Mouse (Mus musculus) layer of hippocampus, postnatal 25 days (tissue): ENCODE data around the gene Rffl. TPM values are rescaled to one million over a fixed set of nuclear protein-coding genes. Genes with fewer than 3 reads are reported as not detected.

Source experiments
- DNase-seq, 2 experiments: peaks; one replicate each; pipeline ENCODE4 v3.0.0; 2022; ENCODE audit warnings: mixed read lengths in 2 of 2, low spot score in 1 of 2; ENCODE audit errors: extremely low spot score in 1 of 2
- total RNA-seq, 2 experiments: library from RNA; stranded (reverse); gene quantifications; 2 replicates each; pipeline ENCODE4 v1.2.3; 2021

Rffl gene
- total RNA-seq, 2 experiments from 2014 or later, result 13.5 to 14.5 TPM

- no peak for DNase-seq
Observed at GRCm38 (mm10) chr11:82783453-82783852, 87.6 kb downstream of the Rffl start.

GRCm38 (mm10) chr11:82782197-82782596 is 88.8 kb downstream of the Rffl start:
- DNase-seq, result no peak

- peak; percentile 89 to 91 for DNase-seq
Observed at GRCm38 (mm10) chr11:82780983-82781903, 89.8 kb downstream of the Rffl start, which contains the start of gene Lig3. Gene Lig3 (plus strand): TSS chr11:82781108.

GRCm38 (mm10) chr11:82780134-82780533 is 90.9 kb downstream of the Rffl start:
- no peak for DNase-seq

GRCm38 (mm10) chr11:82764438-82764924 is 106.5 kb downstream of the Rffl start:
- DNase-seq, result no peak

GRCm38 (mm10) chr11:82763742-82764437 is 107.1 kb downstream of the Rffl start, which contains the start of the genes Cct6b and Zfp830:
Gene Cct6b (minus strand): TSS chr11:82764321.
Gene Zfp830 (plus strand): TSS chr11:82764345.
- peak; percentile 85 to 92 for DNase-seq

GRCm38 (mm10) chr11:82763261-82763660 is 107.7 kb downstream of the Rffl start:
- no peak for DNase-seq

- no peak for DNase-seq
Observed at GRCm38 (mm10) chr11:82762286-82762829, 108.7 kb downstream of the Rffl start.

GRCm38 (mm10) chr11:82755919-82756318 is 115.1 kb downstream of the Rffl start:
- no peak for DNase-seq

Other genes with a start within 250 kb of the Rffl start
- under 1 TPM; 0.20 to 0.63 TPM for gene Cct6b, start 106.9 kb downstream of the Rffl start, total RNA-seq
- gene Zfp830, start 106.9 kb downstream of the Rffl start, total RNA-seq, result 10 to 100 TPM; 15.0 to 17.5 TPM
- 10 to 100 TPM; 22.3 to 26.1 TPM for gene Lig3, start 90.1 kb downstream of the Rffl start, total RNA-seq
- 10 to 100 TPM; 15.1 to 17.2 TPM for gene Rad51d, start 19.4 kb upstream of the Rffl start, total RNA-seq
- not detected for gene Fndc8, start 20.9 kb upstream of the Rffl start, total RNA-seq
- gene Nle1, start 37.2 kb upstream of the Rffl start, total RNA-seq, result 10 to 100 TPM; 30.9 to 43.0 TPM
- 1 to 10 TPM; 1.1 to 2.4 TPM for gene Unc45b, start 39.3 kb upstream of the Rffl start, total RNA-seq
- gene Slfn5, start 80.1 kb upstream of the Rffl start, total RNA-seq, result 1 to 10 TPM; 3.0 to 3.4 TPM
- gene Slfn9, start 120.6 kb upstream of the Rffl start, total RNA-seq, result under 1 TPM; 0.35 to 0.39 TPM
- under 1 TPM; 0.20 to 0.40 TPM for gene Slfn8, start 149.6 kb upstream of the Rffl start, total RNA-seq
- gene Slfn2, start 193.9 kb upstream of the Rffl start, total RNA-seq, result under 1 TPM; 0.59 to 0.69 TPM
- gene Slfn1, start 245.6 kb upstream of the Rffl start, total RNA-seq, result not detected